Mouse (Mus musculus) mature B cell (primary cell): ENCODE measurements around the gene Cmas.

ENCODE experiments used
- in situ Hi-C: fragments of 300-500 bp; cut with MboI; formaldehyde crosslinking; loops from 2 replicates; pipeline ENCODE4 v1.14.3; 2019

Gene Cmas

GRCm38 (mm10) chr6:142792241-142792968 lies 35.9 kb downstream of the Cmas start:
- in situ Hi-C loops = no loop called here

- in situ Hi-C loops = no loop called here
Measured at GRCm38 (mm10) chr6:142793468-142793867, 37.0 kb downstream of the Cmas start.

GRCm38 (mm10) chr6:142795087-142795486 lies 38.6 kb downstream of the Cmas start:
- in situ Hi-C loops = no loop called here

GRCm38 (mm10) chr6:142795655-142796441 lies 39.4 kb downstream of the Cmas start:
- in situ Hi-C loops = no loop called here

- in situ Hi-C loops = no loop called here
Measured at GRCm38 (mm10) chr6:142797996-142798395, 41.5 kb downstream of the Cmas start.

- in situ Hi-C loops = no loop called here
Measured at GRCm38 (mm10) chr6:142798837-142799236, 42.4 kb downstream of the Cmas start.

- in situ Hi-C loops = no loop called here
Measured at GRCm38 (mm10) chr6:142799704-142800374, 43.4 kb downstream of the Cmas start.

GRCm38 (mm10) chr6:142801687-142802086 lies 45.2 kb downstream of the Cmas start:
- in situ Hi-C loops = no loop called here

GRCm38 (mm10) chr6:142802617-142803525 lies 46.4 kb downstream of the Cmas start:
- in situ Hi-C loops = no loop called here

GRCm38 (mm10) chr6:142804402-142804801 lies 47.9 kb downstream of the Cmas start, which contains the start of gene Sult6b2:
Gene Sult6b2, minus strand, starts transcription at chr6:142804502.
- in situ Hi-C loops = no loop called here

- in situ Hi-C loops = no loop called here
Measured at GRCm38 (mm10) chr6:142806326-142806725, 49.8 kb downstream of the Cmas start.

GRCm38 (mm10) chr6:142809373-142810098 lies 53.0 kb downstream of the Cmas start:
- in situ Hi-C loops = no loop called here

- in situ Hi-C loops = no loop called here
Measured at GRCm38 (mm10) chr6:142810239-142810638, 53.8 kb downstream of the Cmas start.

- in situ Hi-C loops = no loop called here
Measured at GRCm38 (mm10) chr6:142812969-142813368, 56.5 kb downstream of the Cmas start.

- in situ Hi-C loops = no loop called here
Measured at GRCm38 (mm10) chr6:142814011-142814410, 57.5 kb downstream of the Cmas start.

GRCm38 (mm10) chr6:142814495-142814921 lies 58.0 kb downstream of the Cmas start:
- in situ Hi-C loops = no loop called here

- in situ Hi-C loops = no loop called here
Measured at GRCm38 (mm10) chr6:142815513-142815912, 59.0 kb downstream of the Cmas start.

GRCm38 (mm10) chr6:142818306-142818705 lies 61.8 kb downstream of the Cmas start:
- in situ Hi-C loops = no loop called here

GRCm38 (mm10) chr6:142823008-142823787 lies 66.7 kb downstream of the Cmas start:
- in situ Hi-C loops = no loop called here
